Mouse (Mus musculus) 3134 (cell line): Measurements from ENCODE around the gene Rbp4.

ENCODE experiments used
- DNase-seq: peaks from one replicate; pipeline ENCODE4 v3.0.0-alpha.2; 2011; ENCODE audit warnings: low spot score; ENCODE audit not compliant: insufficient read length; ENCODE audit errors: extremely low read depth

Gene Rbp4

GRCm38 (mm10) chr19:38125219-38125610 lies at the start of gene Rbp4:
Gene Rbp4, minus strand, starts transcription at chr19:38125281.
- no peak for DNase-seq

DNA sequence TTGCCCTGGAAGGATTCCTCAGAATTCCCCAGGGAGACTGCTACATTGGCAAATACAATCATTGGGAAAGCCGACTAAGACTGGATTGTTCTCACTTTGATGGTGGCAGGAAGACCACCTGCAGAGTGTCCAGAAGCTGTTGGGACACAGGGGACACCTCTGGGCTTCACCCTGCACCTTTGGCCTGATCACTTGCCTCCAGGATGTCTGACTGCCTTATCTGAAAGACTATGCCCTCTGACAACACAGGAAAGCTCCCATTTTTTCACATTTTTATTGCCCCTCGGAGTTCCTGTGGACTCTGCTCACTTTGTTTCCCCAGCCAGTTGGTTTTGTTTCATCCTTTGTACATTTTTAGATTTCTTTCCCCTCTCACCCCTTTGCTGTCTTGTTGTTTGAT lies 39.6 kb upstream of the Rbp4 start:
- no peak for DNase-seq

- no peak for DNase-seq
Measured at GRCm38 (mm10) chr19:38161648-38162354, 36.7 kb upstream of the Rbp4 start.

- no peak for DNase-seq
Measured at GRCm38 (mm10) chr19:38156243-38156642, 31.2 kb upstream of the Rbp4 start.

- DNase-seq: no peak
Measured at GRCm38 (mm10) chr19:38143540-38144271, 18.6 kb upstream of the Rbp4 start.

DNA sequence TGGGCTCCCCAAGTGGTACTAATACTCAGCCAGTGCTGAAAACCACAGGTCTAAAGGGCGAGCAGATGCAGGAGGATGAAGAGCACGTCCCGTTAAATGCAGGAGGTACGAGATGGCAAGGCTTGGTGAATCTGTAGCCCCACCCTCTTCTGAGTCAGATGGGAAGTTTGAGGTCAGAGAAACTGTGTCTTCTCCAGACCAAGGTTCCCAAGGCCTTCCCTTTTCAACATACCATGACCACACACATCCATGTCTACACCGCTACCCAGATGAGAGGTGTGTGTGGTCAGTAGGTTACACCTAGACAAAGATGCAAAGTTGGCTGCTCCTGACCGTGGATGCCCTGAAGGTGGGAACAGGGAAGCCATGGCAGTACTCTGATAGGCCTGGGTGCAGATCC lies 9.7 kb upstream of the Rbp4 start:
- DNase-seq: no peak

- DNase-seq: no peak
Measured at GRCm38 (mm10) chr19:38133986-38134385, 8.9 kb upstream of the Rbp4 start.

GRCm38 (mm10) chr19:38132481-38132880 lies 7.4 kb upstream of the Rbp4 start, which contains the start of gene Pde6c:
Gene Pde6c, plus strand, starts transcription at chr19:38132781.
- DNase-seq: no peak

DNA sequence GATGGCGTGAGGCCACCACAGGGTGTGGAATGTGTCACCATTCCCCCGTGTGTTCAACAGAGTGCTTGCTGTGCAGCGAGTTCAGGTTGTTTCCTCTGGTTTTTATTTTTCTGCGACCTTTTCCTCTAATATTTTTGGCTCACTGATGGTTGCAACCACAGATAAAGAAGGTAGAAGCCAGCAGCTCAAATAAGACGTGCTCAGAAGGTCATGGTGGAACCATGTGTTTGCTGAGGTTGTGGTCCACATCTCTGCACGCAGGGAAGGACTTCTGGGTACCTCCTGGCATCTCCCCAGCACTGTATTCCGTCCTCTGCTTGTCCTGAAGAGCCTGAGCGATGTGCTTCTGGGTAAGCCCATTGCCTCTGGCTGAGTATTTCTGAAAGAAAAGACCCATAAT lies 1.6 kb upstream of the Rbp4 start:
- no peak for DNase-seq

GRCm38 (mm10) chr19:38124401-38125218 lies 471 bp downstream of the Rbp4 start:
- no peak for DNase-seq

- no peak for DNase-seq
Measured at GRCm38 (mm10) chr19:38123921-38124320, 1.2 kb downstream of the Rbp4 start.

DNA sequence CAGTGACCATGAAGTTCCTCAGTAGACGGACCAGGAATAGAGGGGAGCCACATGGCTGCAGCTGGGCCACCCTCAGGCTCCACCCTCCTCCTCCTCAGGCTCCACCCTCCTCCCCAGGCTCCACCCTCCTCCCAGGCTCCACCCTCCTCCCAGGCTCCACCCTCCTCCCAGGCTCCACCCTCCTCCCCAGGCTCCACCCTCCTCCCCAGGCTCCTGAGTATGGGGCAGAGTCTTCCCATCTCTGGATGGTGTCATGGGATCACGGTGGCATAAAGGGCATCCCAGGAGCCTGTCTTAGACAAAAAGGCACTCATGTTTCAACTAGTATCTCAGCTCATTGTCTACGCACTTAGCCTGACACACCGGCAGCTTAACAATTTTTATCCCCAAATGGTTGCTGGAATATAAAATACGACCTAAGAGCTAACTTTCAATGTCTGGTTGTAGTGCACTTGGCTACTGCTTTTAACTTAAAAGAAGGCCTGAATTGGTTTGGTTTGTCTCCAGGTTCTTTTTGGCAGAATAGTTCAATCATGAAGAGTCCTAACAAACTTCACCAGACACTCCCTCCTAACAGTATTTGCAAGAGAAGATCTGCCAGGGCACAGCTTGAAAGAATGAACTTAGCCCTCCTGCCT lies 4.8 kb downstream of the Rbp4 start:
- no peak for DNase-seq

DNA sequence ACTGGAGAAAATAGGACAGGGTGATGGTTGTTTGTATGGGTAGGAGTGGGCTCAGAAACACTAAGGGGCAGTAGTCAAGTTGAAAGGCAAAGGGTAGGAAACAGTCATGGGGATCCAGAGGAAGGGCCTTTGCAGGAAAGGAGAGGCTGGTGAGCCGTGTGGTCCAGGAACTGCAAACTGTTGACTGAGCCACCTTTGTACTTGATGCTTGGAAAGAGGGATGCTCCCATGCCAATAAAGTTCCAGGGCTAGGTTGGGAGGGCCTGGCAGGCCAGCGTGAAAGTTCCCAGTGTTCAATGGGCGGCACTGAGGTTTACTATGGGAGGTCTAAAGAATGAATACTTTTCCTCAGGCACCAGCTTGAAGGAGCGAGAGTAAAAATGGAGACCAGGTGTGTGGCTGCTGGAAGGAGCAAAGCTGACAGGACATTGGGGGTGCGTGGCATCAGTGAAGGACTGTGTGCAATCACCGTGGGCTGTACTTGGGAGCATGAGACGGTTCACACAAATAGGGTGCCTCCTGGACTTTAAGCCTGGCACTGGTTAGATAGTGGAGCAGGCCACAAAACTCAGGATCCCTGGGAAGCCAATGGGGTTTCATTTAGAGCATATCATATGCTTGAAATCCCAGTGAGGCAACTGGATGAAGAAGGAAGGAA lies 10.1 kb downstream of the Rbp4 start:
- DNase-seq: no peak

DNA sequence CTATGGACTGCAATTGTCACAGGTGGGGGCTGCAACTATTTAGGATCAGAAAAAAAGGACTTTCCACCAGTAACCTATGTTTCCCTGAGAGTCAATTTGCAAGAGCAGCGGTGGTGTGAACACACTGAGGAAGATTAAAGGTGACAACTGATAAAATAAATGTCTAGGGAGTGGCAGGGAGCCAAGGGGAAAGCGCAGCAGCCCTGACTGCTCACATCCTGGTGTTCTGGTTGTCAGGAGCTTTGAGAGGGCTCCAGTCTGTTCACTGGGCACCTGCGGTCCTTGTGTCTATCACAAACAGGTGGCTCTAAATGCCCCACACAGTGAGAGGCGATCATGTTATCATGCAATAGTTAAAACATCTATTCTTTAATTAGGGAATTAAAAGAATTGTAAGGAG lies 12.5 kb downstream of the Rbp4 start:
- DNase-seq: no peak

DNA sequence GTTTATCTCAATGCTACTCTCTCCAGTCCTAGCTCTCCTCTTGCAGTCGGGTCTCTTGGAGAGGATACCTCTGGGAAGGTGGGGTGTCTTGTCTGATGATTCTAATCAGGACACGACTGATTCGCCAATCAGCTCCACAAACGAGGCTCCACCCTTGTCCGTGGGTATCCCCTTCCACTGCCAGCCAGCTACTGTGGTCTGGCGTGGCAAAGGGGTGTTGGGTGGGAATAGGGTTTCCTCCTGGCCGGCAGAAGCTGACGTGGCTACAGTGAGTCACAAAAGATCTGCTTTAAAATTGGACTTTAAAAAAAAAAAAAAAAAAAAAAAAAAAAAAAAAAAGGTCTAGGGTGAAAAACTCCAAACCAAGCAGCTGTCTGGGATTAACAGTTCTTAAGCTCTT lies 14.0 kb downstream of the Rbp4 start:
- peak; percentile 61 for DNase-seq

- no peak for DNase-seq
Measured at GRCm38 (mm10) chr19:38109506-38110242, 15.4 kb downstream of the Rbp4 start.

- no peak for DNase-seq
Measured at GRCm38 (mm10) chr19:38107871-38108270, 17.2 kb downstream of the Rbp4 start.

DNA sequence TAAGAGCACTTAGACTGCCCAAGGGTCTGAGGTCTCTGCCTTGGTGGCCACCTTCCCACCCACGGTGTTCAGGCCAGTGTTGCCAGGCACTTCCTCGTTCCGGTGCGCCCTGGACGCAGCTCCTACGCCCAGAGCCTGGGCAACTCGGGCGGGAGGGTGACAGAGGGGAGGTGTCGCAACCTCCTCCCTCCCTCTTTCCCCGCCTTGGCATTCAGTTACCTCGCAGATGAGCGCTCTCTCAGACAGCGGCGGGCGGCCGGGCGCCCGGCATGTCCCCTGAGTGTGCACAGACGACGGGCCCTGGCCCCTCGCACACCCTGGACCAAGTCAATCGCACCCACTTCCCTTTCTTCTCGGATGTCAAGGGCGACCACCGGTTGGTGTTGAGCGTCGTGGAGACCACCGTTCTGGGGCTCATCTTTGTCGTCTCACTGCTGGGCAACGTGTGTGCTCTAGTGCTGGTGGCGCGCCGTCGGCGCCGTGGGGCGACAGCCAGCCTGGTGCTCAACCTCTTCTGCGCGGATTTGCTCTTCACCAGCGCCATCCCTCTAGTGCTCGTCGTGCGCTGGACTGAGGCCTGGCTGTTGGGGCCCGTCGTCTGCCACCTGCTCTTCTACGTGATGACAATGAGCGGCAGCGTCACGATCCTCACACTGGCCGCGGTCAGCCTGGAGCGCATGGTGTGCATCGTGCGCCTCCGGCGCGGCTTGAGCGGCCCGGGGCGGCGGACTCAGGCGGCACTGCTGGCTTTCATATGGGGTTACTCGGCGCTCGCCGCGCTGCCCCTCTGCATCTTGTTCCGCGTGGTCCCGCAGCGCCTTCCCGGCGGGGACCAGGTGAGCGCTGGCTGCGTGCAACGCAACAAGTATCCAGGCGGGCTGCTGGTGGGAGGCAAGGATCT lies 28.0 kb downstream of the Rbp4 start, which contains the start of gene Ffar4:
TSS of gene Ffar4 (plus strand) at position 214 of the 901 bp plus-strand sequence.
- DNase-seq: peak; percentile 15

DNA sequence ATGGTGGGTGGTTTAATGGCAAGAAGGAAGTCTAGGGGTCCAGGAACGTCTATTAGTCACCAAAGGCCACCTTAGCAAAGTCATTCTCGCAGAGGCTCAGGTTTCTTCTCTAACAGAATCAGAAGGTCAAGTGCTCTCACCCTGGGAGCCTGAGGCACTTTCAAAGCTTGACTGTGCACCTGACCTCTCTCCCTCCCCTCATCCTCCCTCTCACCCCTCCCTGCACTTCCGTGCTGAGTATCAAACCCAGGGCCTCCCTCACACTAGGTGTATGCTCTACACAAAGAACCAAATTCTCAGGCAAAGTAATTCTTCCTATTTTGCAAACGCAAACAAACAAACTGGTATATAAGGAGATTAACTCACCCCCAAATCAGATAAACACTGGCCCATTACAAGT lies 28.9 kb downstream of the Rbp4 start:
- no peak for DNase-seq
